Mouse (Mus musculus): ENCODE data around the gene Fcrl5.

- TF ChIP-seq CTCF (IDR thresholded peaks at IDR 0.05; ENCODE audit: borderline replicate concordance, extremely low read depth, insufficient read depth, insufficient read length) (no peak), POLR2A (IDR thresholded peaks at IDR 0.05; ENCODE audit: borderline replicate concordance, extremely low read depth, insufficient read depth, insufficient read length, poor library complexity, severe bottlenecking) (no peak)
These were observed 69.3 kb downstream of the Fcrl5 start for GRCm38 (mm10) chr3:87504749-87505425.

All from brain, embryonic 14.5 days (tissue).